Mouse (Mus musculus) intestine, embryonic 14.5 days (tissue): ENCODE results near the gene Prss56. TPM values are rescaled to one million over a fixed set of nuclear protein-coding genes. Genes with fewer than 3 reads are reported as not detected.

Experiments
- ATAC-seq: fragments of 200-750 bp; cut with Nextera tagmentation; replicated peaks from 2 replicates; pipeline ENCODE4 v1.8.0; 2017; ENCODE audit warnings: low read depth, moderate number of reproducible peaks, moderate TSS enrichment, moderate library complexity; ENCODE audit not compliant: low FRiP score, low TSS enrichment
- DNase-seq: peaks from one replicate; pipeline ENCODE4 v3.0.0-alpha.2; 2018; ENCODE audit warnings: low spot score
- H3K27ac ChIP-seq: fragments of 300-500 bp; sonication (generic); 2 replicates; pipeline ENCODE4 v1.5.1; 2014; ENCODE audit warnings: low read depth, mild to moderate bottlenecking, control low read depth
- H3K27me3 ChIP-seq: fragments of 300-500 bp; sonication (generic); replicated peaks from 2 replicates; pipeline ENCODE4 v1.6.1; 2014; ENCODE audit warnings: low read length, control low read depth; ENCODE audit not compliant: control insufficient read depth, insufficient read depth
- H3K36me3 ChIP-seq: fragments of 300-500 bp; sonication (generic); 2 replicates; pipeline ENCODE4 v1.6.1; 2014; ENCODE audit warnings: low read length, control low read depth; ENCODE audit not compliant: control insufficient read depth, insufficient read depth
- H3K4me1 ChIP-seq: fragments of 300-500 bp; sonication (generic); replicated peaks from 2 replicates; pipeline ENCODE4 v1.6.1; 2014; ENCODE audit warnings: low read length, control low read depth, mixed read lengths; ENCODE audit not compliant: control insufficient read depth, insufficient read depth
- H3K4me2 ChIP-seq: fragments of 300-500 bp; sonication (generic); 2 replicates; pipeline ENCODE4 v1.6.1; 2014; ENCODE audit warnings: low read length
- H3K4me3 ChIP-seq: fragments of 300-500 bp; sonication (generic); 2 replicates; pipeline ENCODE4 v1.5.1; 2014; ENCODE audit warnings: low read depth, low read length, control low read depth, mixed read lengths
- H3K9ac ChIP-seq: fragments of 300-500 bp; sonication (generic); 2 replicates; pipeline ENCODE4 v1.6.1; 2014; ENCODE audit warnings: mild to moderate bottlenecking, low read length
- H3K9me3 ChIP-seq: fragments of 300-500 bp; sonication (generic); 2 replicates; pipeline ENCODE4 v1.6.1; 2016; ENCODE audit warnings: low read length, control low read depth; ENCODE audit not compliant: control insufficient read depth
- WGBS: fragments of 180-500 bp; shearing (Covaris S2); extraction: QIAGEN DNeasy Blood & Tissue Kit; methylation state at CpG from one replicate; pipeline ENCODE4 v1.1.7; 2014; 5-methylcytosine and 5-hydroxymethylcytosine counted together
- polyA plus RNA-seq: library from polyadenylated mRNA; unstranded; fragments of >200 nt; fragmentation: Nextera tagmentation; extraction: Ambion mirVana; gene quantifications from 2 replicates; pipeline ENCODE4 v1.2.1, GENCODE M21; 2014

The Prss56 gene
- polyA plus RNA-seq, 1 experiment from 2014 or later = not detected

- Histone ChIP-seq H3K4me1 (no peaks in the 10 kb centered on the region), H3K4me3 (no peak overlapping the region), H3K27ac (no peak overlapping the region), H3K4me2 (no peak overlapping the region), H3K9me3 (no peaks in the 10 kb centered on the region), H3K27me3 (no peaks in the 10 kb centered on the region), H3K9ac (no peak overlapping the region), H3K36me3 (peaks cover 92% of the 10 kb centered on the region)
- no peak for ATAC-seq
- WGBS = 88% methylated on average over 3 of the region's 3 CpGs
- no peak for DNase-seq
Observed at GRCm38 (mm10) chr1:87227160-87227550, 44.0 kb downstream of the Prss56 start.

GRCm38 (mm10) chr1:87230606-87231005 is 47.5 kb downstream of the Prss56 start:
- H3K4me2 ChIP-seq = no peak overlapping the region
- no peaks in the 10 kb centered on the region for H3K4me1 ChIP-seq
- H3K27me3 ChIP-seq = no peaks in the 10 kb centered on the region
- no peak overlapping the region for H3K4me3 ChIP-seq
- no peak overlapping the region for H3K27ac ChIP-seq
- DNase-seq (no peak), ATAC-seq (no peak)
- H3K9me3 ChIP-seq = no peaks in the 10 kb centered on the region
- no peak overlapping the region for H3K9ac ChIP-seq
- peaks cover 82% of the 10 kb centered on the region for H3K36me3 ChIP-seq
- WGBS = 91% methylated on average over 5 of the region's 5 CpGs

GRCm38 (mm10) chr1:87232197-87232596 is 49.1 kb downstream of the Prss56 start:
- Histone ChIP-seq H3K9ac (no peak overlapping the region), H3K4me2 (no peak overlapping the region), H3K4me3 (no peak overlapping the region), H3K27me3 (no peaks in the 10 kb centered on the region), H3K4me1 (no peaks in the 10 kb centered on the region), H3K9me3 (no peaks in the 10 kb centered on the region), H3K36me3 (peaks cover 77% of the 10 kb centered on the region), H3K27ac (no peak overlapping the region)
- DNase-seq = no peak
- WGBS = 74% methylated on average over 7 of the region's 7 CpGs
- ATAC-seq = no peak

Other genes with a start within 250 kb of the Prss56 start
- gene Alppl2, start 93.4 kb upstream of the Prss56 start, polyA plus RNA-seq = 0.08 TPM in 1 of 2 replicates, not detected in the other
- gene Alpi, start 81.7 kb upstream of the Prss56 start, polyA plus RNA-seq = 8.5 and 16.5 TPM in 2 replicates
- not detected in 2 replicates for gene Akp3, start 58.3 kb upstream of the Prss56 start, polyA plus RNA-seq
- 1.3 and 1.5 TPM in 2 replicates for gene Ecel1, start 26.8 kb upstream of the Prss56 start, polyA plus RNA-seq
- gene Chrnd, start 7.3 kb downstream of the Prss56 start, polyA plus RNA-seq = not detected in 2 replicates
- gene Chrng, start 21.3 kb downstream of the Prss56 start, polyA plus RNA-seq = not detected in 2 replicates
- 131 and 141 TPM in 2 replicates for gene Eif4e2, start 30.6 kb downstream of the Prss56 start, polyA plus RNA-seq
- 0.16 TPM in 1 of 2 replicates, not detected in the other for gene Efhd1, start 81.0 kb downstream of the Prss56 start, polyA plus RNA-seq
- gene Gigyf2, start 143.7 kb downstream of the Prss56 start, polyA plus RNA-seq = 44.9 and 45.2 TPM in 2 replicates
- gene Kcnj13, start 211.4 kb downstream of the Prss56 start, polyA plus RNA-seq = 0.38 and 1.0 TPM in 2 replicates